Mouse (Mus musculus): ENCODE data around the gene Hdac5. TPM values are rescaled to one million over a fixed set of nuclear protein-coding genes. Genes with fewer than 3 reads are reported as not detected.

Hdac5 gene
- polyA plus RNA-seq (2014; fragmentation: Illumina TruSeq; extraction: RNeasy Lipid Tissue Mini Kit (QIAGEN cat#74804); ENCODE audit: low read depth, low replicate concordance), result 3.7 TPM

GRCm38 (mm10) chr11:102230006-102230741 lies at the start of gene Hdac5:
Gene Hdac5 (minus strand): TSS chr11:102230166.

GRCm38 (mm10) chr11:102268520-102269244 lies 38.7 kb upstream of the Hdac5 start, which contains the start of gene Asb16:
Gene Asb16 (plus strand): TSS chr11:102268743.

GRCm38 (mm10) chr11:102248630-102249230 lies 18.8 kb upstream of the Hdac5 start, which contains the start of gene BC030867:
Gene BC030867 (plus strand): TSS chr11:102248882.

DNA sequence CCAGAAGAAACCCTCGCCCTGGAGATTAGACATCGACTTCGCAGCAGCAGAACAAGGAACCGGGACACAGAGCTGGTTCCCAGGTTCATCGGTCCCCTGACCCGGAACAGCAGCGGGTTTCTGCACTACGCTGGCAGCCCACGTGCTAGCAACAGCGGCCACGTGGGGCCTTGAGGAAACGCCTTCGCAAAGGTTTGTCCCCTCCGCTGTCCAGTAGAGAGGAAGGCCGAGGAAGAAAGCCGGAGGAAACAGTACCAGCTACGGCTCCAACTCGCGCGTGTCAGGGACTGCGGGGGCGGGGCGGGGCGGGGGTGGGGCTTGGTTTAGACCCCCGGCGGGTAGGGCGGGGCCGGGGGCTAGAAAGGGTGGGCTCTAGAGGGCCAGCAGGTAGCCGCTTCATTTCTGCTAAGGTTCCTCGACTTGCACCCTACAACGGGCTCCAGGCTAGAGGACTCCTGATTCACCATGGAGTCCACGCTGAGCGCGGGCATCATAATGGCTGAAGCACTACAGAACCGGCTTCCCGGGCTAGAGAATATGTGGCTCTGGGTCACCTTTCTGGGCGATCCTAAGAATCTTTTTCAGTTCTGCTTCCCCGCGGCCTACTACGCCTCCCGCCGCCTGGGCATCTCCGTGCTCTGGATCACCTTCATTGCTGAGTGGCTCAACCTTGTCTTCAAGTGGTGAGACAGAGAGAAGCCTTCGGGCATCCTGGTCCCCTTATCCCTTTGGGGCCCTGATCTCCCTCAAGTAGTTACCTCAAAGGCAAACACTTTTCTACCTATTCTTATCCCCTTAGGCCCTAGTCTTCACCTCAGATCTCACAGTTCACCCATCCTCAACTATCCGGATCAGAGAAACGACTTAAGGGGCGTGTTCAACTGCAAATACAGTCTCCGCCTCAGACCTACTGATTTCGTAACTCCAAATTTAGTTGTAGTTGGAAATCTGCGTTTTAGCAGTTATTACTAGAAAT lies 40.2 kb downstream of the Hdac5 start, which contains the start of gene G6pc3:
G6pc3 (plus strand) TSS at position 160 of the 976 bp plus-strand sequence.

DNA sequence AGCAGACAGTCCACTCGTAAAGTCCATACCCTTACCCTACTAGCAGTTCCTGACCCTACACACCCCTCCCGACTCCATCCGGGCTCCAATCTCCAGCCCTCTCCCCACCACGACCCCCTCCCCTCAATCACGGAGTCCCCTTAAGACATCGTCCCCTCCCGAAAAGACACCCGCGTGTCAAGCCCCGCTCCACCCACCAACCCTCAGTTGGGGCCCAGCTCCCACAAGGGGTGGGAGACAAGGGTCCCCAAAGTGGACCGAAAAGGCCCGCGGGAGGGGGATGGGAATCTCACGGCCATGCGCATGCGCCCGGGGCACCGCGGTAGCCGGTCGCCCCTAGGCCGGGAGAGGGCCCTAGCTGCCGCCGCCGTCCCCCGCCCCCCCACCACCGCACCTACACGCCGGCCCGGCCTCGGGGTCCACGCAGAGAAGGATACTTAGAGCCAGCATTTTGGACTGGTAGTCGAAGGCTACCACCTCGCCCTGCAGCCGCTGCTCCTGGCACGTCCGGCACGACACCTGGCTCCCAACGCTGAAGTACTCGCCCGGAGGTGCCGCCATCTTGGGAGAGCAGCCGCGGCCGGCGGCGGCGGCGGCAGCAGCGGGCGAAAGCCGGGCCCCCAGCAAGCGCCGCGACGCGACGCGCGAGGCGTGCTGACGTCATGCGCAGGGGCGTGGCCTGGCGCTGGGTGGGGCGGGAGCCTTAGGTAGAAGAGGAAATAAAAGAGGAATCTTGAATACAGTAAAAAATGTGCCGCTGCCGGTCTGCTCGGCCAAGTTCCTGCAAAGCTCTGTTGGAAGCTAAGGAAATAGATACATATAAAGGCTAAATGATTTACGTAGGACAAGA lies 45.1 kb downstream of the Hdac5 start, which contains the start of gene Lsm12:
Lsm12 (minus strand) TSS at position 651 of the 850 bp plus-strand sequence.

GRCm38 (mm10) chr11:102156039-102156785 lies 73.8 kb downstream of the Hdac5 start, which contains the start of gene Tmem101:
Gene Tmem101 (minus strand): TSS chr11:102156404.

GRCm38 (mm10) chr11:102145471-102146001 lies 84.4 kb downstream of the Hdac5 start, which contains the start of gene Nags:
Gene Nags (plus strand): TSS chr11:102145513.

Other genes starting within 250 kb of the Hdac5 start
- not detected for gene Cfap97d1, start 245.9 kb downstream of the Hdac5 start, polyA plus RNA-seq (2014; fragmentation: Illumina TruSeq; extraction: RNeasy Lipid Tissue Mini Kit (QIAGEN cat#74804); ENCODE audit: low read depth, low replicate concordance)
- 14.0 TPM for gene Dusp3, start 243.2 kb downstream of the Hdac5 start, polyA plus RNA-seq (2014; fragmentation: Illumina TruSeq; extraction: RNeasy Lipid Tissue Mini Kit (QIAGEN cat#74804); ENCODE audit: low read depth, low replicate concordance)
- gene Mpp3, start 201.7 kb downstream of the Hdac5 start, polyA plus RNA-seq (2014; fragmentation: Illumina TruSeq; extraction: RNeasy Lipid Tissue Mini Kit (QIAGEN cat#74804); ENCODE audit: low read depth, low replicate concordance), result not detected
- gene Cd300lg, start 188.7 kb downstream of the Hdac5 start, polyA plus RNA-seq (2014; fragmentation: Illumina TruSeq; extraction: RNeasy Lipid Tissue Mini Kit (QIAGEN cat#74804); ENCODE audit: low read depth, low replicate concordance), result 8.8 TPM
- not detected for gene Mpp2, start 141.7 kb downstream of the Hdac5 start, polyA plus RNA-seq (2014; fragmentation: Illumina TruSeq; extraction: RNeasy Lipid Tissue Mini Kit (QIAGEN cat#74804); ENCODE audit: low read depth, low replicate concordance)
- not detected for gene Ppy, start 128.8 kb downstream of the Hdac5 start, polyA plus RNA-seq (2014; fragmentation: Illumina TruSeq; extraction: RNeasy Lipid Tissue Mini Kit (QIAGEN cat#74804); ENCODE audit: low read depth, low replicate concordance)
- not detected for gene Pyy, start 122.3 kb downstream of the Hdac5 start, polyA plus RNA-seq (2014; fragmentation: Illumina TruSeq; extraction: RNeasy Lipid Tissue Mini Kit (QIAGEN cat#74804); ENCODE audit: low read depth, low replicate concordance)
- gene Nags, start 84.7 kb downstream of the Hdac5 start, polyA plus RNA-seq (2014; fragmentation: Illumina TruSeq; extraction: RNeasy Lipid Tissue Mini Kit (QIAGEN cat#74804); ENCODE audit: low read depth, low replicate concordance), result 3.0 TPM
- 1.9 TPM for gene Tmem101, start 73.8 kb downstream of the Hdac5 start, polyA plus RNA-seq (2014; fragmentation: Illumina TruSeq; extraction: RNeasy Lipid Tissue Mini Kit (QIAGEN cat#74804); ENCODE audit: low read depth, low replicate concordance)
- gene Lsm12, start 44.9 kb downstream of the Hdac5 start, polyA plus RNA-seq (2014; fragmentation: Illumina TruSeq; extraction: RNeasy Lipid Tissue Mini Kit (QIAGEN cat#74804); ENCODE audit: low read depth, low replicate concordance), result 28.2 TPM
- not detected for gene G6pc3, start 40.5 kb downstream of the Hdac5 start, polyA plus RNA-seq (2014; fragmentation: Illumina TruSeq; extraction: RNeasy Lipid Tissue Mini Kit (QIAGEN cat#74804); ENCODE audit: low read depth, low replicate concordance)
- gene BC030867, start 18.7 kb upstream of the Hdac5 start, polyA plus RNA-seq (2014; fragmentation: Illumina TruSeq; extraction: RNeasy Lipid Tissue Mini Kit (QIAGEN cat#74804); ENCODE audit: low read depth, low replicate concordance), result not detected
- not detected for gene Asb16, start 38.6 kb upstream of the Hdac5 start, polyA plus RNA-seq (2014; fragmentation: Illumina TruSeq; extraction: RNeasy Lipid Tissue Mini Kit (QIAGEN cat#74804); ENCODE audit: low read depth, low replicate concordance)
- 3.8 TPM for gene Tmub2, start 54.8 kb upstream of the Hdac5 start, polyA plus RNA-seq (2014; fragmentation: Illumina TruSeq; extraction: RNeasy Lipid Tissue Mini Kit (QIAGEN cat#74804); ENCODE audit: low read depth, low replicate concordance)
- 3.3 TPM for gene Atxn7l3, start 66.5 kb upstream of the Hdac5 start, polyA plus RNA-seq (2014; fragmentation: Illumina TruSeq; extraction: RNeasy Lipid Tissue Mini Kit (QIAGEN cat#74804); ENCODE audit: low read depth, low replicate concordance)
- gene Ubtf, start 89.6 kb upstream of the Hdac5 start, polyA plus RNA-seq (2014; fragmentation: Illumina TruSeq; extraction: RNeasy Lipid Tissue Mini Kit (QIAGEN cat#74804); ENCODE audit: low read depth, low replicate concordance), result 12.1 TPM
- gene Slc4a1, start 136.0 kb upstream of the Hdac5 start, polyA plus RNA-seq (2014; fragmentation: Illumina TruSeq; extraction: RNeasy Lipid Tissue Mini Kit (QIAGEN cat#74804); ENCODE audit: low read depth, low replicate concordance), result not detected
- not detected for gene Rundc3a, start 163.2 kb upstream of the Hdac5 start, polyA plus RNA-seq (2014; fragmentation: Illumina TruSeq; extraction: RNeasy Lipid Tissue Mini Kit (QIAGEN cat#74804); ENCODE audit: low read depth, low replicate concordance)
- 57.4 TPM for gene Slc25a39, start 177.8 kb upstream of the Hdac5 start, polyA plus RNA-seq (2014; fragmentation: Illumina TruSeq; extraction: RNeasy Lipid Tissue Mini Kit (QIAGEN cat#74804); ENCODE audit: low read depth, low replicate concordance)
- 12.5 TPM for gene Grn, start 200.1 kb upstream of the Hdac5 start, polyA plus RNA-seq (2014; fragmentation: Illumina TruSeq; extraction: RNeasy Lipid Tissue Mini Kit (QIAGEN cat#74804); ENCODE audit: low read depth, low replicate concordance)
- not detected for gene Fam171a2, start 217.5 kb upstream of the Hdac5 start, polyA plus RNA-seq (2014; fragmentation: Illumina TruSeq; extraction: RNeasy Lipid Tissue Mini Kit (QIAGEN cat#74804); ENCODE audit: low read depth, low replicate concordance)
- gene Itga2b, start 240.0 kb upstream of the Hdac5 start, polyA plus RNA-seq (2014; fragmentation: Illumina TruSeq; extraction: RNeasy Lipid Tissue Mini Kit (QIAGEN cat#74804); ENCODE audit: low read depth, low replicate concordance), result not detected

All from liver, adult 10 weeks (tissue).